Mouse (Mus musculus) midbrain, embryonic 10.5 days (tissue): ENCODE data around the gene Nppc. TPM values are rescaled to one million over a fixed set of nuclear protein-coding genes. Genes with fewer than 3 reads are reported as not detected.
A peak's percentile ranks its signal among the peaks of the same experiment; 100 is the strongest.

Source experiments
- DNase-seq: peaks from one replicate; pipeline ENCODE4 v3.0.0-alpha.2; 2017; ENCODE audit warnings: low spot score
- H3K27ac ChIP-seq: fragments of 300-500 bp; sonication (generic); replicated peaks from 2 replicates; pipeline ENCODE4 v1.5.1; 2016; ENCODE audit warnings: mild to moderate bottlenecking
- H3K27me3 ChIP-seq: fragments of 300-500 bp; sonication (generic); 2 replicates; pipeline ENCODE4 v1.6.1; 2016; ENCODE audit warnings: low read depth, mild to moderate bottlenecking; ENCODE audit not compliant: poor library complexity, severe bottlenecking
- H3K36me3 ChIP-seq: fragments of 300-500 bp; sonication (generic); 2 replicates; pipeline ENCODE4 v1.6.1; 2016; ENCODE audit warnings: mild to moderate bottlenecking, moderate library complexity
- H3K4me1 ChIP-seq: fragments of 300-500 bp; sonication (generic); 2 replicates; pipeline ENCODE4 v1.6.1; 2016
- H3K4me3 ChIP-seq: fragments of 300-500 bp; sonication (generic); 2 replicates; pipeline ENCODE4 v1.5.1; 2016; ENCODE audit warnings: mild to moderate bottlenecking, moderate library complexity
- H3K9me3 ChIP-seq: fragments of 300-500 bp; sonication (generic); replicated peaks from 2 replicates; pipeline ENCODE4 v1.6.1; 2016; ENCODE audit warnings: mild to moderate bottlenecking
- WGBS: fragments of 180-500 bp; shearing (Covaris S2); methylation state at CpG from one replicate; pipeline ENCODE4 v1.1.7; 2016; 5-methylcytosine and 5-hydroxymethylcytosine counted together
- polyA plus RNA-seq: library from polyadenylated mRNA; unstranded; fragments of >200 nt; fragmentation: Nextera tagmentation; extraction: Ambion mirVana; gene quantifications from 2 replicates; pipeline ENCODE4 v1.2.1, GENCODE M21; 2016

Nppc gene
- polyA plus RNA-seq, 1 experiment from 2014 or later, result 1.9 TPM

GRCm38 (mm10) chr1:86691027-86691426, 20.7 kb upstream of the Nppc start:
- Histone ChIP-seq H3K4me1 (no peaks in the 10 kb centered on the region), H3K9me3 (no peaks in the 10 kb centered on the region), H3K36me3 (no peaks in the 10 kb centered on the region), H3K4me3 (no peak overlapping the region), H3K27ac (no peak overlapping the region), H3K27me3 (no peaks in the 10 kb centered on the region)
- 83% methylated on average over 5 of the region's 5 CpGs for WGBS
- DNase-seq, result no peak

DNA sequence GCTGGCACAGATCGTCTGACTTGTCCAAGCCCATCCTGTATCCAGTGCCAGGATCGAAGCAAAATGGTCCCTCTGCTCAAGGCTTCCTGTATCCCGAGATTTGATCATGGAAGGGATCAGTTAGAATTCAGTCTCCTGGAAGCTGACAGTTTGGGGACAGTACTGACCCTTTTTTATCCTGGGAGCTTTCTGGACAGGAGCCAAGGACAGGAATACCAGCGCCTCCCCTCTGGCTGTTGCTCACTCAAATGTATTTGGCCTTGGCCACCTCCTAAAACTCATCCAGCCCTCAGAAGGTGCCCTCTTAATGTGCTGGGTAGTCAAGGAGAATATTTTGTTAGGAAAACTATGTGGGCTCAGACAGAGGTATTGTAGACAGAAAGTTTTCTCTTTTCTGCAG, 16.9 kb upstream of the Nppc start:
- Histone ChIP-seq H3K9me3 (no peaks in the 10 kb centered on the region), H3K4me3 (no peak overlapping the region), H3K27me3 (no peaks in the 10 kb centered on the region), H3K36me3 (no peaks in the 10 kb centered on the region), H3K27ac (no peak overlapping the region), H3K4me1 (no peaks in the 10 kb centered on the region)
- DNase-seq, result no peak
- 84% methylated on average over 4 of the region's 4 CpGs for WGBS

DNA sequence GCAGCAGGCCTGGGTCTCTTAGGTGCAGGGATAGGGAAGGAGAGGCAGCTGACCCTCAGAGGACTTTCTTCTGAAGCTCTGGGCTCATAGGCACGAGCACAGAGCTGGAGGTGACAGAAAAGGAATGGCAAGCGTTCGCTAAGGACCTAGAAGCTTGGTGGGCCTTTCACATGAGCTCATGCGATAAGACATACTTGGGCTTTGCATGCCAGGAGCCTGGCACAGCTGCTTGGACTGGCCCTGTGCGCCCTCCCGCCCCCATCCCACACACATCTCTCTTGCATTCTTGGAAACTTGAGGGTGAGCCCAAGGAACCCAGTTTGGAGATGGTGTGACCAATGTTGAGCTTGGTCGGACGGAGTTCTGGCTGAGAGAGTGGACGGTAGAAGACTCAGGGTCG, 8.3 kb upstream of the Nppc start:
- DNase-seq, result no peak
- H3K27ac ChIP-seq, result no peak overlapping the region
- 91% methylated on average over 10 of the region's 10 CpGs for WGBS

GRCm38 (mm10) chr1:86677624-86678023, 7.3 kb upstream of the Nppc start:
- Histone ChIP-seq H3K9me3 (no peaks in the 10 kb centered on the region), H3K27me3 (peaks cover 20% of the 10 kb centered on the region), H3K36me3 (no peaks in the 10 kb centered on the region), H3K27ac (no peak overlapping the region), H3K4me1 (0 out of 2 replicates have a peak, but pooled peaks cover 4% of the 10 kb centered on the region), H3K4me3 (no peak overlapping the region)
- no peak for DNase-seq
- WGBS, result 83% methylated on average over 3 of the region's 3 CpGs

More for the DNA sequence above, 8.3 kb upstream of the Nppc start:
- Histone ChIP-seq H3K9me3 (no peaks in the 10 kb centered on the region), H3K4me1 (0 out of 2 replicates have a peak, but pooled peaks cover 4% of the 10 kb centered on the region), H3K27me3 (peaks cover 12% of the 10 kb centered on the region; the same call in 1 of the 2 replicates), H3K36me3 (no peaks in the 10 kb centered on the region), H3K4me3 (no peak overlapping the region)

DNA sequence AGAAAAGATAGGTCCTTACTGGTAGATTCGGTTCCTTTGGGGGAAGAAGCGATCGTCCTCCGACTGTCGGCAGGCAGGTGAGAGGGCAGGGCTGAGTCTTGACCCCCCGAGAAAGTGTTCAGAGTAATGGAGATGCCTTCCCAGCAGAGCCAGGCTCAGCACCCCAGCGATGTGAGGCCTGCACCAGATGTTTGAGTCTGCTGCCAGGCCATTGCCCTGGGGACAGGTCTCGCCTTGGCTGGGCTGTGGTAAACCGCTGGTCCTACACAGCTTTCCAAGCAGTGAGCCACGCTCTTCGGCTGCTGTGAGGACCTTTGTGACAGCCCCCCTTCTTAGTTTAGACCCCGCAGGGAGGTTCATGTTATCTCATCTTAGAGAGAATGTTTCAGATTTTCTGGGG, 4.8 kb upstream of the Nppc start:
- no peak overlapping the region for H3K4me3 ChIP-seq

GRCm38 (mm10) chr1:86674385-86674784, 4.0 kb upstream of the Nppc start:
- 79% methylated on average over 9 of the region's 9 CpGs for WGBS
- H3K4me3 ChIP-seq, result no peak overlapping the region
- H3K36me3 ChIP-seq, result no peaks in the 10 kb centered on the region
- H3K4me1 ChIP-seq, result peaks cover 16% of the 10 kb centered on the region
- no peaks in the 10 kb centered on the region for H3K9me3 ChIP-seq
- DNase-seq, result no peak
- H3K27ac ChIP-seq, result no peak overlapping the region
- peaks cover 52% of the 10 kb centered on the region for H3K27me3 ChIP-seq

More for the DNA sequence above, 4.8 kb upstream of the Nppc start:
- DNase-seq, result no peak
- no peaks in the 10 kb centered on the region for H3K9me3 ChIP-seq
- WGBS, result 93% methylated on average over 12 of the region's 12 CpGs
- H3K27ac ChIP-seq, result no peak overlapping the region
- no peaks in the 10 kb centered on the region for H3K36me3 ChIP-seq
- H3K27me3 ChIP-seq, result peaks cover 45% of the 10 kb centered on the region
- peaks cover 9% of the 10 kb centered on the region for H3K4me1 ChIP-seq

GRCm38 (mm10) chr1:86669552-86670273, 658 bp downstream of the Nppc start:
- peaks cover 16% of the 10 kb centered on the region for H3K4me1 ChIP-seq
- peak overlapping the region; percentile 71 for H3K27ac ChIP-seq
- peaks cover 77% of the 10 kb centered on the region for H3K27me3 ChIP-seq
- H3K36me3 ChIP-seq, result no peaks in the 10 kb centered on the region
- peak; percentile 81 for DNase-seq
- H3K9me3 ChIP-seq, result no peaks in the 10 kb centered on the region
- peak overlapping the region; percentile 71 for H3K4me3 ChIP-seq
- WGBS, result under 1% methylated on average over 44 of the region's 44 CpGs

- H3K27ac ChIP-seq, result no peak overlapping the region
- DNase-seq, result no peak
- H3K4me3 ChIP-seq, result no peak overlapping the region
- no peaks in the 10 kb centered on the region for H3K36me3 ChIP-seq
- no peaks in the 10 kb centered on the region for H3K9me3 ChIP-seq
- H3K4me1 ChIP-seq, result peaks cover 7% of the 10 kb centered on the region
- H3K27me3 ChIP-seq, result peaks cover 34% of the 10 kb centered on the region
- WGBS, result 86% methylated on average over 2 of the region's 2 CpGs
These were observed 5.3 kb downstream of the Nppc start for GRCm38 (mm10) chr1:86665091-86665490.

- WGBS, result 84% methylated on average over 5 of the region's 5 CpGs
- Histone ChIP-seq H3K27ac (no peak overlapping the region), H3K4me3 (no peak overlapping the region), H3K9me3 (no peaks in the 10 kb centered on the region), H3K4me1 (peaks cover 9% of the 10 kb centered on the region), H3K36me3 (no peaks in the 10 kb centered on the region), H3K27me3 (no peaks in the 10 kb centered on the region)
- no peak for DNase-seq
These were observed 13.3 kb downstream of the Nppc start for GRCm38 (mm10) chr1:86657071-86657470.

GRCm38 (mm10) chr1:86652675-86653074, 17.7 kb downstream of the Nppc start:
- no peak for DNase-seq
- Histone ChIP-seq H3K36me3 (no peaks in the 10 kb centered on the region), H3K9me3 (no peaks in the 10 kb centered on the region), H3K27ac (no peak overlapping the region), H3K27me3 (no peaks in the 10 kb centered on the region), H3K4me3 (no peak overlapping the region), H3K4me1 (peaks cover 9% of the 10 kb centered on the region)
- WGBS, result 63% methylated on average over 4 of the region's 4 CpGs

DNA sequence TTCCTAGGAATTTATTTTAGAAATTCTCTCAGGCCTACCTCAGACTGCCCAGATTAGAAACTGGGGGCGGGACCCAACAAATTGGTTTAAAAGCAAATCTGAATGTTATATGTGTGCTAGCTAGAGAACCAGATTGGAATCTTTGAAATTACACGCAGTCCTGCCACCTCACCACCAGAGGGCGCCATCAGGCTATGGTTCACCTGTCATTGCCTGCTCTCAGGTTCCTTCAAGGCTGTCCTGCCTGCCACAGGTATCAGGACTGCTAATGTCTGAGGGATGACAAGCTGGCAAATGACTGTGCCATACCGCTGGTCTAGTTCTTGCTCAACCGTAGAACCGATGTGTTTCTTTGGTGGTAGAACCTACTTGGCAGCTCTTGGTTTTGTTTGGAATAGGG, 20.1 kb downstream of the Nppc start:
- no peaks in the 10 kb centered on the region for H3K9me3 ChIP-seq
- no peaks in the 10 kb centered on the region for H3K36me3 ChIP-seq
- peak; percentile 54 for DNase-seq
- peaks cover 9% of the 10 kb centered on the region for H3K4me1 ChIP-seq
- no peak overlapping the region for H3K27ac ChIP-seq
- H3K4me3 ChIP-seq, result no peak overlapping the region
- 16% methylated on average over 6 of the region's 6 CpGs for WGBS
- H3K27me3 ChIP-seq, result no peaks in the 10 kb centered on the region

GRCm38 (mm10) chr1:86647517-86647916, 22.9 kb downstream of the Nppc start:
- 50% methylated on average over 2 of the region's 2 CpGs for WGBS
- Histone ChIP-seq H3K4me1 (no peaks in the 10 kb centered on the region), H3K27ac (no peak overlapping the region), H3K9me3 (no peaks in the 10 kb centered on the region), H3K36me3 (no peaks in the 10 kb centered on the region), H3K4me3 (no peak overlapping the region), H3K27me3 (no peaks in the 10 kb centered on the region)
- no peak for DNase-seq

DNA sequence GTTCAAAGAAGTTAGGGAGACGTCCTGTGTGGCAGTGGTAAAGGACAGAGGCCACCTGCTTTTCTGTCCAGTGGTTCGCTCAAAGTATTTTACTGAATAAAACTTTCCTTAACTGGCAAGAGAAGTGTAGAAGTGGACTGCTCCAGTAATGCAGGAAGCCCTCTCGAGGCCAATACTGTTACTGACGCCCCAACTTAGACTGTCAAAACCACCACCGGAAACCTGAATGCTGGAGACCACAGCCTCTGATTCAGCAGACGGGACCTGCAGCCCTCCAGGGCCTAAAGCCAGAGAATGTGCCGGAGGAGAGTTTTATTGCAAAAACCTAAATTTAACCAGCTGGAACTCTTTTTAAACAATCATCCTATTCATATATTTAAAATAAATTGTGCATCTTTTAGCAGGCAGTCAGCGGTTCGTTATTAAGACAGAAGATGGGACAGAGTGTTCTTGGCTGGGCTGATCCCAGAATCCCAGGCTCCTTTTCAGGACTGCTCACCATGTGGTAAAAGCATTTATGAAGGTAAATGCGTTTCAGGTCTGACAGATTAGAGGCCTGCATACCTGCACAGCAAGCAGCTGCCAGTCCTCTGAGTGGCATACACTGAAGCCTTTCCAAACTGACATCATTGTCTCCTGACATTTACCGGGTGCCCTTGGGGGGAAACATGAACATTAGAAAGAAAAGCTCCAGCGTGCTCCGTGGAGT, 27.1 kb downstream of the Nppc start:
- H3K4me1 ChIP-seq, result no peaks in the 10 kb centered on the region
- H3K36me3 ChIP-seq, result no peaks in the 10 kb centered on the region
- DNase-seq, result no peak
- no peaks in the 10 kb centered on the region for H3K9me3 ChIP-seq
- H3K27ac ChIP-seq, result no peak overlapping the region
- H3K27me3 ChIP-seq, result no peaks in the 10 kb centered on the region
- 84% methylated on average over 13 of the region's 13 CpGs for WGBS
- H3K4me3 ChIP-seq, result no peak overlapping the region
